Mouse (Mus musculus) kidney, embryonic 15.5 days (tissue): ENCODE measurements around the gene Gm16506. TPM values are rescaled to one million over a fixed set of nuclear protein-coding genes. Genes with fewer than 3 reads are reported as not detected.
"Not testable (repeated sequence)": the region's sequence is repeated elsewhere in the genome, so short reads cannot be mapped to it uniquely, and the experiment has no call there.

Experiments
- ATAC-seq: fragments of 200-750 bp; cut with Nextera tagmentation; replicated peaks from 2 replicates; pipeline ENCODE4 v1.8.0; 2017; ENCODE audit warnings: moderate TSS enrichment; ENCODE audit not compliant: low FRiP score
- H3K27ac ChIP-seq: fragments of 300-500 bp; sonication (generic); 2 replicates; pipeline ENCODE4 v1.5.1; 2015; ENCODE audit warnings: mild to moderate bottlenecking, inconsistent platforms
- H3K27me3 ChIP-seq: fragments of 300-500 bp; sonication (generic); 2 replicates; pipeline ENCODE4 v1.6.1; 2015; ENCODE audit warnings: inconsistent platforms
- H3K36me3 ChIP-seq: fragments of 300-500 bp; sonication (generic); 2 replicates; pipeline ENCODE4 v1.6.1; 2015; ENCODE audit warnings: inconsistent platforms
- H3K4me1 ChIP-seq: fragments of 300-500 bp; sonication (generic); 2 replicates; pipeline ENCODE4 v1.6.1; 2015; ENCODE audit warnings: inconsistent platforms
- H3K4me2 ChIP-seq: fragments of 300-500 bp; sonication (generic); 2 replicates; pipeline ENCODE4 v1.6.1; 2015; ENCODE audit warnings: moderate library complexity, mild to moderate bottlenecking, inconsistent platforms
- H3K4me3 ChIP-seq: fragments of 300-500 bp; sonication (generic); replicated peaks from 2 replicates; pipeline ENCODE4 v1.5.1; 2015; ENCODE audit warnings: mild to moderate bottlenecking, inconsistent platforms
- H3K9ac ChIP-seq: fragments of 300-500 bp; sonication (generic); 2 replicates; pipeline ENCODE4 v1.6.1; 2015; ENCODE audit warnings: mild to moderate bottlenecking, inconsistent platforms
- H3K9me3 ChIP-seq: fragments of 300-500 bp; sonication (generic); replicated peaks from 2 replicates; pipeline ENCODE4 v1.6.1; 2016; ENCODE audit warnings: inconsistent platforms
- WGBS: fragments of 180-500 bp; shearing (Covaris S2); methylation state at CpG from one replicate; pipeline ENCODE4 v1.1.7; 2015; ENCODE audit warnings: mixed read lengths; 5-methylcytosine and 5-hydroxymethylcytosine counted together
- polyA plus RNA-seq: library from polyadenylated mRNA; unstranded; fragments of >200 nt; fragmentation: Nextera tagmentation; extraction: Ambion mirVana; gene quantifications from 2 replicates; pipeline ENCODE4 v1.2.1, GENCODE M21; 2015

The Gm16506 gene
- not detected in 2 replicates for polyA plus RNA-seq

- H3K4me3 ChIP-seq, H3K4me1 ChIP-seq, H3K9ac ChIP-seq, H3K9me3 ChIP-seq, H3K4me2 ChIP-seq, H3K27ac ChIP-seq, ATAC-seq, H3K36me3 ChIP-seq, H3K27me3 ChIP-seq: not testable (repeated sequence)
- 95% methylated on average over 1 of the region's 3 CpGs for WGBS
These were observed at the start of gene Gm16506 for GRCm38 (mm10) chr14:43727385-43727784. Gm16506 (minus strand) TSS chr14:43727485.

- H3K4me1 ChIP-seq, H3K9ac ChIP-seq, ATAC-seq, H3K27ac ChIP-seq, H3K36me3 ChIP-seq, H3K27me3 ChIP-seq, H3K4me2 ChIP-seq, H3K4me3 ChIP-seq, H3K9me3 ChIP-seq: not testable (repeated sequence)
- WGBS, result 85% methylated on average over 4 of the region's 4 CpGs
These were observed 20.3 kb upstream of the Gm16506 start, which contains the start of gene Gm6526 for GRCm38 (mm10) chr14:43747566-43747965. Gm6526 (plus strand) TSS chr14:43747866.

GRCm38 (mm10) chr14:43697621-43698020, 29.7 kb downstream of the Gm16506 start, which contains the start of gene Gm7324:
Gm7324 (plus strand) TSS chr14:43697828.
- 91% methylated on average over 4 of the region's 4 CpGs for WGBS
- H3K9ac ChIP-seq, H3K27ac ChIP-seq, H3K9me3 ChIP-seq, H3K36me3 ChIP-seq, H3K4me3 ChIP-seq, ATAC-seq, H3K27me3 ChIP-seq, H3K4me1 ChIP-seq, H3K4me2 ChIP-seq: not testable (repeated sequence)

GRCm38 (mm10) chr14:43677099-43677498, 50.2 kb downstream of the Gm16506 start, which contains the start of gene Gm8165:
Gm8165 (minus strand) TSS chr14:43677199.
- not testable (repeated sequence) for H3K4me1 ChIP-seq, ATAC-seq, H3K4me3 ChIP-seq, H3K27ac ChIP-seq, H3K36me3 ChIP-seq, H3K27me3 ChIP-seq, H3K4me2 ChIP-seq, H3K9me3 ChIP-seq, H3K9ac ChIP-seq
- WGBS, result 100% methylated on average over 1 of the region's 2 CpGs

Other genes starting within 250 kb of the Gm16506 start
- not detected in 2 replicates for gene Gm5799, start 183.9 kb downstream of the Gm16506 start, polyA plus RNA-seq
- gene Gm17654, start 148.3 kb downstream of the Gm16506 start, polyA plus RNA-seq, result not detected in 2 replicates
- gene Gm10375, start 119.5 kb downstream of the Gm16506 start, polyA plus RNA-seq, result not detected in 2 replicates
- not detected in 2 replicates for gene Gm8165, start 50.3 kb downstream of the Gm16506 start, polyA plus RNA-seq
- 1.00 and 1.3 TPM in 2 replicates for gene Gm7324, start 29.7 kb downstream of the Gm16506 start, polyA plus RNA-seq
- not detected in 2 replicates for gene Gm6526, start 20.4 kb upstream of the Gm16506 start, polyA plus RNA-seq
- not detected in 2 replicates for gene Gm8180, start 57.3 kb upstream of the Gm16506 start, polyA plus RNA-seq
- gene Ear1, start 148.0 kb upstream of the Gm16506 start, polyA plus RNA-seq, result 0.55 TPM in 1 of 2 replicates, not detected in the other
- gene Ear10, start 196.1 kb upstream of the Gm16506 start, polyA plus RNA-seq, result not detected in 2 replicates
- 18.1 and 19.1 TPM in 2 replicates for gene Gm8113, start 197.9 kb upstream of the Gm16506 start, polyA plus RNA-seq
- gene Ang5, start 229.6 kb upstream of the Gm16506 start, polyA plus RNA-seq, result not detected in 2 replicates